Mouse (Mus musculus): ENCODE measurements around the gene Zfp810.

DNA sequence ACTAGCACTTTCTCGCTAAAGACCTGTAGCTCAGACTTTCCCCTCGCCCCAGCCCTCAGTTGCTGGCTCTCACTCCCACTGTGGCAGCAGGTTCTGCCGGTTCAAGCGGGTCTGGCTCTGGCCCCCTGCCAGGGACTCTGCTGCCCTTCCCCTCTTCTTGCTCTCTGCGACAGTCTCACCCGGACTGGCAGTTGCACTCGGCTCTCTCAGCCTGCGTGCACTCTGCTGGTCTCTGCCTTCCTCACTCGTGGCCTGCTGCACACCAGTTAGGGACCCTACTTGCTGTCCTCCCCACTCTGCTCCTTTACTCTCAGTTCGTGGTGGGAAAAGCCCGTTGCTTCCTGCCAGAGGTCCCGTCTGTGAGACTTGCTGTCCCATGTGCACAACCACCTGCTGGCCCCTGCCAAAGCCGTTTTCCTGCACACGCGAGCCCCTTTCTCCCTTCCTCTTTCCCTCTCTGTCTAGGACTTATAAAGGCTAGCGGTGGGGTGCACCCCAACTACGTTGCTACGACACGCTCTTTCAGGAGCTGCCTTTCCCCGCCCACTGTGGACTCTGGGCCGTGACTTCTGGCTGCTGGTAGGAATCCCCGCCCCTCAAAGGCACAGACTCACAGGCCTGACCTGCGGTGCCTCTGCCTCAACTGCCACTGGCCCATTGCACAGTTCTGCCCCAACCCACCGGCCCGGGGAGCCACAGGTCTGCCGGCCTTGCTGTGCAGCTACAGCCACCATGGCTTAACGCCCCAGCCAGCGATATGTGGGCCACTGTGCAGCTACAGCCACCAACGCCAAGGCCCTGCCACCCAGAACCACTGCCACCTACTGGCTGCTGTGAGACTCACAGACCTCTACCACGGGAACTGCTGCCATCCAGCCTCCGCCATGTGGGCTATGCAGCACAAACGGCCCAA, 20.3 kb upstream of the Zfp810 start:
- TF ChIP-seq CTCF (IDR thresholded peaks at IDR 0.05; ENCODE audit: low read depth, low read length) (peak; percentile 97), POLR2A (IDR thresholded peaks at IDR 0.05; ENCODE audit: extremely low read depth, insufficient read depth, low read length) (peak; percentile 77)
